Mouse (Mus musculus): ENCODE data around the gene Olfr49.
A peak's percentile ranks its signal among the peaks of the same experiment; 100 is the strongest.
"Not testable (repeated sequence)": the region's sequence is repeated elsewhere in the genome, so short reads cannot be mapped to it uniquely, and the experiment has no call there.

Gene Olfr49

GRCm38 (mm10) chr14:54231176-54231956, 53.4 kb downstream of the Olfr49 start:
- DNase-seq (ENCODE audit: low spot score in 2 of 2) = no peak

GRCm38 (mm10) chr14:54230638-54231150, 54.0 kb downstream of the Olfr49 start:
- no peak for DNase-seq (ENCODE audit: low spot score in 2 of 2)

DNA sequence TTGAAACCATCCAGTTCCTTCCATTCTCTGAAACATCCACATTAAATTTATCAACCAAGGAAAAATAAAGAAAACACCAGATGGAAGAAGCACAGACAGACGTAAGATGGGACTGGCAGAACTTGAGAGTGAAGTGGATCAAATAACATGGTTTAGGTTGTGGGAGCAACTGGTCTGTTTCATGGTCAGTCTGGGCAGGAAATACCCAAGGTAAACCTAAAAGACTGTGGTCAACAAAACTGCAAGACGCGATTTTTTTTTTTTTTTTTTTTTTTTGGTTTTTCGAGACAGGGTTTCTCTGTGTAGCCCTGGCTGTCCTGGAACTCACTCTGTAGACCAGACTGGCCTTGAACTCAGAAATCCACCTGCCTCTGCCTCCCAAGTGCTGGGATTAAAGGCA, 54.9 kb downstream of the Olfr49 start:
- not testable (repeated sequence) for DNase-seq (ENCODE audit: low spot score in 2 of 2)

GRCm38 (mm10) chr14:54228933-54229713, 55.6 kb downstream of the Olfr49 start:
- DNase-seq (ENCODE audit: low spot score in 2 of 2) = peak in 1 of 2 experiments; percentile 43

- DNase-seq (ENCODE audit: low spot score in 2 of 2) = no peak
These were observed 56.2 kb downstream of the Olfr49 start for GRCm38 (mm10) chr14:54228501-54228900.
